Mouse (Mus musculus) heart, postnatal 0 days (tissue): ENCODE results near the gene Eif2ak4.

Experiments used
- CTCF ChIP-seq: IDR thresholded peaks from 2 replicates; pipeline ENCODE4 v1.5.1; 2016; ENCODE audit warnings: antibody characterized with exemption, control low read depth, low read depth
- EP300 ChIP-seq: IDR thresholded peaks from 2 replicates; pipeline ENCODE4 v1.6.1; 2016; ENCODE audit warnings: antibody characterized with exemption, low read depth

DNA sequence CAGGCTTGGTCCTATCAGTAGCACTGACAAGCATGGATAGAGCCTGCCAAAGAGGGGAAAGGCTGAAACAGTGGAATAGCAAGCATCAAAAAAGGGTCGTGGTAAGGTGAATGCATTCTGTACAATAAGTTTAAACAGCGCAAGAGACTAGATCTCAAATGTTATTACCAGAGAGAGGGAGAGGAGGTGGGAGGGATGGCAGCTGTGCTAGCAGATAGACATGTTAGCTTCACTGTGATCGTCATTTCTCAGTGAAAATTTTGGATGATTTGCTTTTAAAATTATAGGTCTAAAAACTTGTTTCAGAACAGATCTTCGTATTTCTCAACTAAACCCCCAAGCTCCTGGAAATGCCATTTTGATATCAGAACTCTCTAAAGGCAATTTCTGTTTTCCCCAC is 54.3 kb downstream of the Eif2ak4 start:
- TF ChIP-seq CTCF (no peak), EP300 (no peak)
